7 mouse cellular contexts compared by ENCODE assay signal in genomic region chr4:155895216-155895615, GRCm38 (mm10). TPM values are rescaled to one million over a fixed set of nuclear protein-coding genes. Genes with fewer than 3 reads are reported as not detected.
DNase-seq lines count a peak whose midpoint lies in the region; ATAC-seq lines count a peak whose summit lies in the region.

No protein-coding gene starts in this region.

- no peak overlapping the region for H3K9ac ChIP-seq in intestine, embryonic 16.5 days (ENCODE audit: low read depth, low read length)
- H3K9ac ChIP-seq in midbrain, embryonic 15.5 days, result 0 out of 2 replicates have a peak overlapping the region, but pooled peaks have one; percentile 98

- no peaks in the 10 kb centered on the region for H3K27me3 ChIP-seq in intestine, embryonic 16.5 days (replicated peaks; ENCODE audit: control insufficient read depth, insufficient read depth, low read length)
- no peaks in the 10 kb centered on the region for H3K27me3 ChIP-seq in midbrain, embryonic 15.5 days (replicated peaks)

- DNase-seq in adrenal gland, adult 18-20 months (ENCODE audit: low spot score in 2 of 2), result peak; percentile 29 to 44
- peak; percentile 86 for DNase-seq in cerebellum, adult 9-11 months
- DNase-seq in gastrocnemius, postnatal 10 days, result peak; percentile 62
- DNase-seq in left cerebral cortex, postnatal 14 days (ENCODE audit: low spot score in 2 of 2), result peak; percentile 87 to 89
- DNase-seq in testis, postnatal 10 days (ENCODE audit: low spot score), result peak; percentile 60

- H3K4me1 ChIP-seq in intestine, embryonic 16.5 days (ENCODE audit: control insufficient read depth, insufficient read depth, low read length), result peaks cover 32% of the 10 kb centered on the region
- peaks cover 39% of the 10 kb centered on the region for H3K4me1 ChIP-seq in midbrain, embryonic 15.5 days

- H3K4me2 ChIP-seq in intestine, embryonic 16.5 days (ENCODE audit: low read depth, low read length), result peak overlapping the region; percentile 43
- H3K4me2 ChIP-seq in midbrain, embryonic 15.5 days, result peak overlapping the region; percentile 97

- ATAC-seq in intestine, embryonic 16.5 days, result no peak
- ATAC-seq in midbrain, embryonic 15.5 days (replicated peaks), result no peak

- WGBS in intestine, embryonic 16.5 days, result 38% methylated on average over 6 of the region's 6 CpGs
- WGBS in midbrain, embryonic 15.5 days, result 27% methylated on average over 6 of the region's 6 CpGs

- no peaks in the 10 kb centered on the region for H3K9me3 ChIP-seq in intestine, embryonic 16.5 days (ENCODE audit: control insufficient read depth, low read length)
- H3K9me3 ChIP-seq in midbrain, embryonic 15.5 days, result no peaks in the 10 kb centered on the region

- peak overlapping the region; percentile 2; the same call in 1 of the 2 replicates for H3K4me3 ChIP-seq in intestine, embryonic 16.5 days (ENCODE audit: low read length)
- H3K4me3 ChIP-seq in midbrain, embryonic 15.5 days, result peak overlapping the region; percentile 98

- no peak overlapping the region for H3K27ac ChIP-seq in intestine, embryonic 16.5 days (ENCODE audit: low read length)
- peak overlapping the region; percentile 26; the same call in 1 of the 2 replicates for H3K27ac ChIP-seq in midbrain, embryonic 15.5 days

- peaks cover 16% of the 10 kb centered on the region; the same call in 1 of the 2 replicates for H3K36me3 ChIP-seq in intestine, embryonic 16.5 days (ENCODE audit: control insufficient read depth, insufficient read depth, low read length)
- peaks cover 29% of the 10 kb centered on the region for H3K36me3 ChIP-seq in midbrain, embryonic 15.5 days (replicated peaks)

- intact Hi-C loops in left cerebral cortex, postnatal 14 days (cut with DNase I), result no loop called here

RNA-seq across cellular contexts. Expression of gene Acap3, which starts 3.6 kb away (rescaled TPM):
- total RNA-seq in adrenal gland, adult 18-20 months (2021), result 10 to 100 TPM; 17.2 to 19.3 TPM
- 10 to 100 TPM; 13.8 to 23.1 TPM for total RNA-seq in gastrocnemius, postnatal 10 days (2021)
- polyA plus RNA-seq in intestine, embryonic 16.5 days (2015; fragmentation: Nextera tagmentation; extraction: Ambion mirVana), result 9.8 and 10.8 TPM in 2 replicates
- 100 to 1,000 TPM; 139 TPM for total RNA-seq in left cerebral cortex, postnatal 14 days (2021)
- 88.3 and 89.8 TPM in 2 replicates for polyA plus RNA-seq in midbrain, embryonic 15.5 days (2015; fragmentation: Nextera tagmentation; extraction: Ambion mirVana)

RNA-seq across cellular contexts. Expression of gene Pusl1, which starts 3.6 kb away (rescaled TPM):
- total RNA-seq in adrenal gland, adult 18-20 months (2021), result 10 to 100 TPM; 28.1 to 32.8 TPM
- 10 to 100 TPM; 16.9 to 23.6 TPM for total RNA-seq in gastrocnemius, postnatal 10 days (2021)
- polyA plus RNA-seq in intestine, embryonic 16.5 days (2015; fragmentation: Nextera tagmentation; extraction: Ambion mirVana), result 49.4 and 58.6 TPM in 2 replicates
- total RNA-seq in left cerebral cortex, postnatal 14 days (2021), result 10 to 100 TPM; 65.3 to 66.9 TPM
- polyA plus RNA-seq in midbrain, embryonic 15.5 days (2015; fragmentation: Nextera tagmentation; extraction: Ambion mirVana), result 60.1 and 66.6 TPM in 2 replicates

RNA-seq across cellular contexts. Expression of gene Ints11, which starts 25.9 kb away (rescaled TPM):
- total RNA-seq in adrenal gland, adult 18-20 months (2021), result 10 to 100 TPM; 26.4 to 29.7 TPM
- 10 to 100 TPM; 18.9 to 21.7 TPM for total RNA-seq in gastrocnemius, postnatal 10 days (2021)
- polyA plus RNA-seq in intestine, embryonic 16.5 days (2015; fragmentation: Nextera tagmentation; extraction: Ambion mirVana), result 60.0 and 67.1 TPM in 2 replicates
- total RNA-seq in left cerebral cortex, postnatal 14 days (2021), result 10 to 100 TPM; 34.4 to 38.4 TPM
- 80.6 and 83.6 TPM in 2 replicates for polyA plus RNA-seq in midbrain, embryonic 15.5 days (2015; fragmentation: Nextera tagmentation; extraction: Ambion mirVana)

RNA-seq across cellular contexts. Expression of gene Cptp, which starts 26.0 kb away (rescaled TPM):
- 10 to 100 TPM; 16.9 to 17.5 TPM for total RNA-seq in adrenal gland, adult 18-20 months (2021)
- total RNA-seq in gastrocnemius, postnatal 10 days (2021), result 10 to 100 TPM; 13.6 to 20.5 TPM
- 23.6 and 24.9 TPM in 2 replicates for polyA plus RNA-seq in intestine, embryonic 16.5 days (2015; fragmentation: Nextera tagmentation; extraction: Ambion mirVana)
- 10 to 100 TPM; 28.8 to 29.7 TPM for total RNA-seq in left cerebral cortex, postnatal 14 days (2021)
- polyA plus RNA-seq in midbrain, embryonic 15.5 days (2015; fragmentation: Nextera tagmentation; extraction: Ambion mirVana), result 28.1 and 29.1 TPM in 2 replicates

RNA-seq across cellular contexts. Expression of gene Tas1r3, which starts 32.1 kb away (rescaled TPM):
- total RNA-seq in adrenal gland, adult 18-20 months (2021), result under 1 TPM; 0.27 to 0.42 TPM
- under 1 TPM; 0.11 to 0.26 TPM for total RNA-seq in gastrocnemius, postnatal 10 days (2021)
- 0.28 and 0.32 TPM in 2 replicates for polyA plus RNA-seq in intestine, embryonic 16.5 days (2015; fragmentation: Nextera tagmentation; extraction: Ambion mirVana)
- total RNA-seq in left cerebral cortex, postnatal 14 days (2021), result under 1 TPM; 0.20 to 0.27 TPM
- polyA plus RNA-seq in midbrain, embryonic 15.5 days (2015; fragmentation: Nextera tagmentation; extraction: Ambion mirVana), result 0.61 and 0.72 TPM in 2 replicates

Comparison
In these comparisons a context has a peak if more than half of its experiments do, and no peak if none do; other contexts are left out.
1. DNase-seq: peak in every context shown above with its lines; median percentile 88 in left cerebral cortex, postnatal 14 days; 86 in cerebellum, adult 9-11 months; 62 in gastrocnemius, postnatal 10 days; 60 in testis, postnatal 10 days; 36 in adrenal gland, adult 18-20 months.
2. RNA of gene Acap3, which starts 3.6 kb away (total RNA-seq): 139 TPM in left cerebral cortex, postnatal 14 days; 13.8 to 23.1 TPM in gastrocnemius, postnatal 10 days and 17.2 to 19.3 TPM in adrenal gland, adult 18-20 months; every median in the first group is over 4 times any median in the second.